Mouse (Mus musculus) hindbrain, embryonic 13.5 days (tissue): ENCODE results near the gene Krtap14. TPM values are rescaled to one million over a fixed set of nuclear protein-coding genes. Genes with fewer than 3 reads are reported as not detected.

Experiments
- ATAC-seq: fragments of 200-750 bp; cut with Nextera tagmentation; 2 replicates; pipeline ENCODE4 v1.8.0; 2017; ENCODE audit warnings: moderate TSS enrichment; ENCODE audit not compliant: low FRiP score
- H3K27ac ChIP-seq: fragments of 300-500 bp; sonication (generic); 2 replicates; pipeline ENCODE4 v1.5.1; 2015; ENCODE audit warnings: inconsistent platforms, mild to moderate bottlenecking, moderate library complexity
- H3K27me3 ChIP-seq: fragments of 300-500 bp; sonication (generic); 2 replicates; pipeline ENCODE4 v1.6.1; 2015; ENCODE audit warnings: mild to moderate bottlenecking, inconsistent platforms
- H3K36me3 ChIP-seq: fragments of 300-500 bp; sonication (generic); 2 replicates; pipeline ENCODE4 v1.6.1; 2015; ENCODE audit warnings: mild to moderate bottlenecking, inconsistent platforms
- H3K4me1 ChIP-seq: fragments of 300-500 bp; sonication (generic); replicated peaks from 2 replicates; pipeline ENCODE4 v1.6.1; 2015; ENCODE audit warnings: inconsistent platforms
- H3K4me2 ChIP-seq: fragments of 300-500 bp; sonication (generic); 2 replicates; pipeline ENCODE4 v1.6.1; 2015; ENCODE audit warnings: inconsistent platforms, mild to moderate bottlenecking, moderate library complexity
- H3K4me3 ChIP-seq: fragments of 300-500 bp; sonication (generic); 2 replicates; pipeline ENCODE4 v1.5.1; 2015; ENCODE audit warnings: mild to moderate bottlenecking, inconsistent platforms
- H3K9ac ChIP-seq: fragments of 300-500 bp; sonication (generic); 2 replicates; pipeline ENCODE4 v1.6.1; 2015; ENCODE audit warnings: mild to moderate bottlenecking, inconsistent platforms
- H3K9me3 ChIP-seq: fragments of 300-500 bp; sonication (generic); 2 replicates; pipeline ENCODE4 v1.6.1; 2016; ENCODE audit warnings: inconsistent platforms
- WGBS: fragments of 180-500 bp; shearing (Covaris S2); methylation state at CpG from one replicate; pipeline ENCODE4 v1.1.7; 2015; 5-methylcytosine and 5-hydroxymethylcytosine counted together
- polyA plus RNA-seq: library from polyadenylated mRNA; unstranded; fragments of >200 nt; fragmentation: Nextera tagmentation; extraction: Ambion mirVana; gene quantifications from 2 replicates; pipeline ENCODE4 v1.2.1, GENCODE M21; 2015

Gene Krtap14
- polyA plus RNA-seq: not detected in 2 replicates

- ATAC-seq: no peak
- Histone ChIP-seq H3K4me1 (no peaks in the 10 kb centered on the region), H3K4me3 (no peak within 1 kb of the TSS), H3K4me2 (no peak within 1 kb of the TSS), H3K27me3 (no peaks in the 10 kb centered on the region), H3K27ac (no peak within 1 kb of the TSS), H3K9ac (no peak within 1 kb of the TSS), H3K36me3 (no peaks in the 10 kb centered on the region), H3K9me3 (no peaks in the 10 kb centered on the region)
- WGBS: 77% methylated on average over 9 of the region's 9 CpGs
These were observed at the start of gene Krtap14 for GRCm38 (mm10) chr16:88826095-88826652. Gene Krtap14, minus strand, starts transcription at chr16:88826145.

GRCm38 (mm10) chr16:88874169-88874568 is 48.2 kb upstream of the Krtap14 start, which contains the start of gene Krtap19-2:
Gene Krtap19-2, minus strand, starts transcription at chr16:88874269.
- Histone ChIP-seq H3K4me3 (no peak within 1 kb of the TSS), H3K9me3 (no peaks in the 10 kb centered on the region), H3K27ac (no peak within 1 kb of the TSS), H3K9ac (no peak within 1 kb of the TSS), H3K27me3 (no peaks in the 10 kb centered on the region), H3K4me1 (no peaks in the 10 kb centered on the region), H3K4me2 (no peak within 1 kb of the TSS), H3K36me3 (no peaks in the 10 kb centered on the region)
- ATAC-seq: no peak
- 91% methylated on average over 3 of the region's 3 CpGs for WGBS

GRCm38 (mm10) chr16:88869311-88869710 is 43.4 kb upstream of the Krtap14 start, which contains the start of gene Krtap19-1:
Gene Krtap19-1, minus strand, starts transcription at chr16:88869411.
- Histone ChIP-seq H3K27me3 (no peaks in the 10 kb centered on the region), H3K9ac (no peak within 1 kb of the TSS), H3K27ac (no peak within 1 kb of the TSS), H3K36me3 (no peaks in the 10 kb centered on the region), H3K4me2 (no peak within 1 kb of the TSS), H3K4me3 (no peak within 1 kb of the TSS), H3K4me1 (no peaks in the 10 kb centered on the region), H3K9me3 (no peaks in the 10 kb centered on the region)
- WGBS: 89% methylated on average over 6 of the region's 6 CpGs
- ATAC-seq: no peak

DNA sequence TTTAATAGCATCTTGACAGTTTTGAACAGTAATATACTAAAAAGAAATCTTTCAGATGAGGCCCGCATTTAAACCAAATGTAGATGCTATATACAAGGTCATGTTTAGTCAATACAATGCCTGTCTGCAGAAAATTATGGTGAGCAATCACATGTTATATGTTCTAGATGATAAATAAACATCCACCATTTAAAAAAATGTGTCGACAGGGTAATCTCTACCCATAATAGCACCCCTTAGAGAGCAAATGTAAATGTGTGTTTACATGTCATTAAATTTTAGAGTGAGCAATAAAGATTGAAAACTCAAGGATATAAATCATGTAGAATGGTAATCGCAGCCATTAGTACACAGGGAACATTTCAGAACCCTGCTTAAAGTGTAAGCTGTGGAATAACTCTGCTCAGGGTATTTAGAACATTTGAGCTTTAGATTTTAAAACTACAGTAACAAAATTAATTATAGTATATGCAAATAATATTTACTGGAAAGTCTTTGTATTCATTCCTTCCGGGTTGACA is 39.0 kb upstream of the Krtap14 start:
- H3K4me3 ChIP-seq: no peak overlapping the region
- ATAC-seq: no peak
- no peaks in the 10 kb centered on the region for H3K4me1 ChIP-seq
- no peaks in the 10 kb centered on the region for H3K36me3 ChIP-seq
- no peak overlapping the region for H3K9ac ChIP-seq
- no peaks in the 10 kb centered on the region for H3K9me3 ChIP-seq
- no peak overlapping the region for H3K4me2 ChIP-seq
- no peaks in the 10 kb centered on the region for H3K27me3 ChIP-seq
- no peak overlapping the region for H3K27ac ChIP-seq
- 79% methylated on average over 4 of the region's 4 CpGs for WGBS

DNA sequence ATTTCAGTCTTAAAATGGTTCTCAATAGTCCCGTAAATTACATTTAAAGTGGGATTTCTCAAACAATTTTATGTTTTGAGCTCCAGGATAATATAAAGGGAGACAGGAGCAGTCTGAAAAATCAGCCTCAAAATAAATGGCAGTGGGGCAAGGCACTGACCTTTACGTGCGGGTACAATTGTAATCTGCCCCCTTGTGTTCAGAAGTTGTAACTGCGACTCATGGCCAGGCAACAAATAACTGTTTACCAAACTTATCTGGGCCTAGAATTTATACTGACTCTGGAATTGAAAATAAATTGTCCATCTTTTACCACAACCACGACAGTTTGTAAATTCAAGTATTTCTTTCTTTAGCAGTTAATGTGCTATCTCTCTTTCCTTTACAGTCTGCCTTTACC is 25.5 kb upstream of the Krtap14 start:
- Histone ChIP-seq H3K4me1 (no peaks in the 10 kb centered on the region), H3K9me3 (no peaks in the 10 kb centered on the region), H3K4me3 (no peak overlapping the region), H3K9ac (no peak overlapping the region), H3K36me3 (no peaks in the 10 kb centered on the region), H3K4me2 (no peak overlapping the region), H3K27ac (no peak overlapping the region), H3K27me3 (no peaks in the 10 kb centered on the region)
- ATAC-seq: no peak
- WGBS: 15% methylated on average over 5 of the region's 5 CpGs

- H3K9me3 ChIP-seq: no peaks in the 10 kb centered on the region
- no peak for ATAC-seq
- no peak overlapping the region for H3K9ac ChIP-seq
- no peak overlapping the region for H3K4me3 ChIP-seq
- no peaks in the 10 kb centered on the region for H3K4me1 ChIP-seq
- H3K27me3 ChIP-seq: no peaks in the 10 kb centered on the region
- no peak overlapping the region for H3K4me2 ChIP-seq
- 89% methylated on average over 4 of the region's 4 CpGs for WGBS
- no peak overlapping the region for H3K27ac ChIP-seq
- H3K36me3 ChIP-seq: no peaks in the 10 kb centered on the region
These were observed 22.6 kb upstream of the Krtap14 start for GRCm38 (mm10) chr16:88848558-88848957.

GRCm38 (mm10) chr16:88847363-88847762 is 21.4 kb upstream of the Krtap14 start:
- H3K4me3 ChIP-seq: no peak overlapping the region
- H3K9me3 ChIP-seq: no peaks in the 10 kb centered on the region
- H3K4me2 ChIP-seq: no peak overlapping the region
- no peak overlapping the region for H3K9ac ChIP-seq
- 100% methylated on average over 1 of the region's 1 CpGs for WGBS
- no peaks in the 10 kb centered on the region for H3K4me1 ChIP-seq
- ATAC-seq: no peak
- no peak overlapping the region for H3K27ac ChIP-seq
- H3K27me3 ChIP-seq: no peaks in the 10 kb centered on the region
- no peaks in the 10 kb centered on the region for H3K36me3 ChIP-seq

DNA sequence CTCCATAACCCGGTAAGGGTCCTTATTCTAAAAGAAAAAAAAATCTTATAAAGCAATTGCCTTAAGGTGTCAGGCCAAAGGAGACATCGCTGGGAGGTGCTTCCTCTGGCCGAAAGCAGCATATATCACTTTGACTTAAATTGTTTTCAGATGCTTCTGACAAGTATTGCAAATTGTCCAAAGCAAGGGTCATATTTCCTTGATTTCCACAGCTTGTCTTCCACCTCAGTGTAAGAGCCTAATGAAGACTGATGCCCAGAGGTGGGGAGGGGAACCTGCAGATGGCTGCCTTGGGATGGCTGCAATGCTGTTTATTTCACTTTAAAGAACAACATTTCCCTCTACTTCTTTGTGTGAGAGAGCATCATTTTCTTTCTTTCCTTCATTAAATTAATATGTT is 1.0 kb upstream of the Krtap14 start:
- Histone ChIP-seq H3K9ac (no peak overlapping the region), H3K4me2 (no peak overlapping the region), H3K4me1 (no peaks in the 10 kb centered on the region), H3K4me3 (no peak overlapping the region), H3K9me3 (no peaks in the 10 kb centered on the region), H3K27ac (no peak overlapping the region), H3K27me3 (no peaks in the 10 kb centered on the region), H3K36me3 (no peaks in the 10 kb centered on the region)
- 68% methylated on average over 3 of the region's 3 CpGs for WGBS
- no peak for ATAC-seq

- H3K4me3 ChIP-seq: no peak overlapping the region
- ATAC-seq: no peak
- H3K27me3 ChIP-seq: no peaks in the 10 kb centered on the region
- WGBS: 84% methylated on average over 3 of the region's 3 CpGs
- H3K27ac ChIP-seq: no peak overlapping the region
- no peaks in the 10 kb centered on the region for H3K36me3 ChIP-seq
- H3K4me2 ChIP-seq: no peak overlapping the region
- H3K4me1 ChIP-seq: no peaks in the 10 kb centered on the region
- H3K9me3 ChIP-seq: no peaks in the 10 kb centered on the region
- no peak overlapping the region for H3K9ac ChIP-seq
These were observed 2.2 kb downstream of the Krtap14 start for GRCm38 (mm10) chr16:88823736-88824135.

DNA sequence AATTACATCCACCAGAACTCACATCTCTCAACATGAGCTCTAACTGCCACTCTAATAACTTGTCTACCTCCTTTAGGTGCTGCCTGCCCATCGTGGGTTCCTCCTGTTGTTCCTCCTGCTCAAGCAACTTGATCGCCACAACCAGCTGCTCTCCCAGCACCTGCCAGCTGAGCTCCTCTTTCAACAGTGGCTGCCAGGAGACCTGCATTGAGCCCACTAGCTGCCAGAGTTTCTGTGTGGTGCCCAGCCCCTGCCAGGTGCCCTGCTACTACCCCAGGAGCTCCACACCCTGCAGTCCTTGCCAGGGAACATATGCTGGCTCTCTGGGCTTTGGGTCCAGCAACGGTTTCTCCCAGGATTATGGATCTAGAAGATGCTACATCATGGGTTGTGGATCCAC is 5.9 kb downstream of the Krtap14 start, which contains the start of gene Krtap15:
Gene Krtap15, plus strand, starts transcription at position 150 of the 400 bp plus-strand sequence.
- no peak for ATAC-seq
- Histone ChIP-seq H3K4me3 (no peak within 1 kb of the TSS), H3K36me3 (no peaks in the 10 kb centered on the region), H3K4me2 (no peak within 1 kb of the TSS), H3K27ac (no peak within 1 kb of the TSS), H3K9ac (no peak within 1 kb of the TSS), H3K9me3 (no peaks in the 10 kb centered on the region), H3K4me1 (no peaks in the 10 kb centered on the region), H3K27me3 (no peaks in the 10 kb centered on the region)
- 89% methylated on average over 3 of the region's 3 CpGs for WGBS

GRCm38 (mm10) chr16:88811827-88812226 is 14.1 kb downstream of the Krtap14 start, which contains the start of gene Gm20741:
Gene Gm20741, minus strand, starts transcription at chr16:88812220.
- no peak within 1 kb of the TSS for H3K4me3 ChIP-seq
- ATAC-seq: no peak
- H3K27me3 ChIP-seq: no peaks in the 10 kb centered on the region
- H3K4me1 ChIP-seq: no peaks in the 10 kb centered on the region
- H3K27ac ChIP-seq: no peak within 1 kb of the TSS
- H3K9me3 ChIP-seq: no peaks in the 10 kb centered on the region
- H3K4me2 ChIP-seq: no peak within 1 kb of the TSS
- H3K36me3 ChIP-seq: no peaks in the 10 kb centered on the region
- H3K9ac ChIP-seq: no peak within 1 kb of the TSS
- WGBS: 92% methylated on average over 2 of the region's 2 CpGs

GRCm38 (mm10) chr16:88786786-88787185 is 39.2 kb downstream of the Krtap14 start:
- 81% methylated on average over 2 of the region's 2 CpGs for WGBS

DNA sequence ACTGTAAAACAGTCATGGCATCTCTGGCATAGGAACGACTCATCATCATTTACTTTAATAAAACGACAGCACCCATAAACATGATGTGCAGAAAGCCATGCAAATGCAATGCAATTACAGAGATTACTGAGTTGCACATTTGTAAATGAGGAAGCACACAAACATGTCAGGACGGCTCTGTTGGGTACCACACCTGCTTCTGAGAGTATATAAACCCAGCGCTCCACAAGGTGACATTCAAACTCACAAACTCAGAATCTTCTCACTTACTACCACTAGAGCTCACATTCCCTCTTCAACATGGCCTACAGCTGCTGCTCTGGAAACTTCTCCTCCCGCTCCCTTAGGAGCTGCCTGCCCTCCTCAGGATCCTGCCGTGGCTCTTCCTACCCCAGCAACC is 48.3 kb downstream of the Krtap14 start, which contains the start of gene Gm5965:
Gene Gm5965, plus strand, starts transcription at position 301 of the 400 bp plus-strand sequence.
- WGBS: 89% methylated on average over 6 of the region's 6 CpGs
- H3K27me3 ChIP-seq: no peaks in the 10 kb centered on the region
- H3K36me3 ChIP-seq: no peaks in the 10 kb centered on the region
- no peaks in the 10 kb centered on the region for H3K4me1 ChIP-seq
- H3K9me3 ChIP-seq: no peaks in the 10 kb centered on the region
- no peak within 1 kb of the TSS for H3K4me3 ChIP-seq
- H3K9ac ChIP-seq: no peak within 1 kb of the TSS
- no peak within 1 kb of the TSS for H3K27ac ChIP-seq
- H3K4me2 ChIP-seq: no peak within 1 kb of the TSS
- no peak for ATAC-seq

More at GRCm38 (mm10) chr16:88786786-88787185, 39.2 kb downstream of the Krtap14 start:
- H3K27me3 ChIP-seq: no peaks in the 10 kb centered on the region
- no peaks in the 10 kb centered on the region for H3K9me3 ChIP-seq
- no peak overlapping the region for H3K4me2 ChIP-seq
- H3K36me3 ChIP-seq: no peaks in the 10 kb centered on the region
- H3K4me1 ChIP-seq: no peaks in the 10 kb centered on the region
- no peak for ATAC-seq
- no peak overlapping the region for H3K4me3 ChIP-seq
- H3K27ac ChIP-seq: no peak overlapping the region
- no peak overlapping the region for H3K9ac ChIP-seq
